Mouse (Mus musculus) limb, embryonic 15.5 days (tissue): Measurements from ENCODE around the gene Gm973. TPM values are rescaled to one million over a fixed set of nuclear protein-coding genes. Genes with fewer than 3 reads are reported as not detected.
A peak's percentile ranks its signal among the peaks of the same experiment; 100 is the strongest.

Source experiments
- ATAC-seq: fragments of 200-750 bp; cut with Nextera tagmentation; 2 replicates; pipeline ENCODE4 v1.8.0; 2017; ENCODE audit warnings: low read depth, moderate TSS enrichment; ENCODE audit not compliant: insufficient number of reproducible peaks, low FRiP score, low TSS enrichment
- H3K27ac ChIP-seq: fragments of 300-500 bp; sonication (generic); 2 replicates; pipeline ENCODE4 v1.5.1; 2015; ENCODE audit warnings: moderate library complexity, mild to moderate bottlenecking, inconsistent platforms
- H3K27me3 ChIP-seq: fragments of 300-500 bp; sonication (generic); 2 replicates; pipeline ENCODE4 v1.6.1; 2015; ENCODE audit warnings: inconsistent platforms
- H3K36me3 ChIP-seq: fragments of 300-500 bp; sonication (generic); 2 replicates; pipeline ENCODE4 v1.6.1; 2015; ENCODE audit warnings: inconsistent platforms
- H3K4me1 ChIP-seq: fragments of 300-500 bp; sonication (generic); 2 replicates; pipeline ENCODE4 v1.6.1; 2015; ENCODE audit warnings: inconsistent platforms
- H3K4me2 ChIP-seq: fragments of 300-500 bp; sonication (generic); 2 replicates; pipeline ENCODE4 v1.6.1; 2015; ENCODE audit warnings: mild to moderate bottlenecking, inconsistent platforms
- H3K4me3 ChIP-seq: fragments of 300-500 bp; sonication (generic); 2 replicates; pipeline ENCODE4 v1.5.1; 2015; ENCODE audit warnings: mild to moderate bottlenecking, inconsistent platforms
- H3K9ac ChIP-seq: fragments of 300-500 bp; sonication (generic); 2 replicates; pipeline ENCODE4 v1.6.1; 2015; ENCODE audit warnings: inconsistent platforms
- H3K9me3 ChIP-seq: fragments of 300-500 bp; sonication (generic); 2 replicates; pipeline ENCODE4 v1.6.1; 2016; ENCODE audit warnings: inconsistent platforms
- WGBS: fragments of 180-500 bp; shearing (Covaris S2); methylation state at CpG from one replicate; pipeline ENCODE4 v1.1.7; 2015; 5-methylcytosine and 5-hydroxymethylcytosine counted together
- polyA plus RNA-seq: library from polyadenylated mRNA; unstranded; fragments of >200 nt; fragmentation: Nextera tagmentation; extraction: Ambion mirVana; gene quantifications from 2 replicates; pipeline ENCODE4 v1.2.1, GENCODE M21; 2015

The Gm973 gene
- polyA plus RNA-seq, 1 experiment from 2014 or later: 2.4 TPM

DNA sequence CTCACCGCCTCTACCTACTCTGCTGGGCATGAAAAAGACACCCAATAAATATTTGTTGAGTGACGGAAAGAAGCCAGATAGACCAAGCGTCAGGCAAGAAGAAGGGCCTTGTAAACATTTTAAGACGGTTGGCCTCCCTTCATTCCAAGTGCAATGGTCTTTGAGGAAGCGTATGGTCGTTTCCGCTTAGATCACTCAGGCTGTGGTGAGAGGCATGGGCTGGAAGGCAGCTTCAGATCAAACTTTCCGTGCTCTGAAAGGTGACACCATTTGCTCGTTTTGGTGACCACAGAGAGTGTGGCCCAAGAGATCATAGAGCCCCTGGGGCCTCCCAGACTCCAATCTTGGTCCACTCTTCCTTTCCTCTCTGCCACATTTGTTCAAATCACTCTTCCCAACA is 79.5 kb downstream of the Gm973 start:
- 55% methylated on average over 9 of the region's 9 CpGs for WGBS

GRCm38 (mm10) chr1:59602531-59603416 is 86.7 kb downstream of the Gm973 start:
- Histone ChIP-seq H3K9ac (no peak overlapping the region), H3K27me3 (no peaks in the 10 kb centered on the region), H3K4me3 (no peak overlapping the region), H3K4me2 (no peak overlapping the region), H3K36me3 (no peaks in the 10 kb centered on the region), H3K27ac (no peak overlapping the region), H3K9me3 (no peaks in the 10 kb centered on the region), H3K4me1 (0 out of 2 replicates have a peak, but pooled peaks cover 6% of the 10 kb centered on the region)
- ATAC-seq: no peak
- 35% methylated on average over 11 of the region's 11 CpGs for WGBS

More for the DNA sequence above, 79.5 kb downstream of the Gm973 start:
- Histone ChIP-seq H3K36me3 (no peaks in the 10 kb centered on the region), H3K27me3 (peaks cover 20% of the 10 kb centered on the region), H3K4me2 (no peak overlapping the region), H3K4me3 (no peak overlapping the region), H3K27ac (no peak overlapping the region), H3K9ac (no peak overlapping the region), H3K4me1 (peaks cover 20% of the 10 kb centered on the region), H3K9me3 (no peaks in the 10 kb centered on the region)
- no peak for ATAC-seq

- no peak overlapping the region for H3K9ac ChIP-seq
- no peak overlapping the region for H3K4me3 ChIP-seq
- no peaks in the 10 kb centered on the region for H3K9me3 ChIP-seq
- H3K36me3 ChIP-seq: no peaks in the 10 kb centered on the region
- no peak overlapping the region for H3K27ac ChIP-seq
- H3K27me3 ChIP-seq: no peaks in the 10 kb centered on the region
- 81% methylated on average over 2 of the region's 2 CpGs for WGBS
- ATAC-seq: no peak
- H3K4me1 ChIP-seq: 0 out of 2 replicates have a peak, but pooled peaks cover 6% of the 10 kb centered on the region
- H3K4me2 ChIP-seq: no peak overlapping the region
These were observed 87.3 kb downstream of the Gm973 start for GRCm38 (mm10) chr1:59603417-59603712.

GRCm38 (mm10) chr1:59603893-59604292 is 87.8 kb downstream of the Gm973 start:
- no peaks in the 10 kb centered on the region for H3K9me3 ChIP-seq
- 0 out of 2 replicates have a peak overlapping the region, but pooled peaks have one; percentile 0 for H3K4me2 ChIP-seq
- WGBS: 30% methylated on average over 11 of the region's 11 CpGs
- no peaks in the 10 kb centered on the region for H3K36me3 ChIP-seq
- no peak for ATAC-seq
- no peak overlapping the region for H3K27ac ChIP-seq
- H3K9ac ChIP-seq: no peak overlapping the region
- no peaks in the 10 kb centered on the region for H3K27me3 ChIP-seq
- 0 out of 2 replicates have a peak, but pooled peaks cover 6% of the 10 kb centered on the region for H3K4me1 ChIP-seq
- H3K4me3 ChIP-seq: no peak overlapping the region

GRCm38 (mm10) chr1:59606479-59606878 is 90.4 kb downstream of the Gm973 start:
- Histone ChIP-seq H3K4me2 (no peak overlapping the region), H3K27me3 (no peaks in the 10 kb centered on the region), H3K9me3 (no peaks in the 10 kb centered on the region), H3K9ac (no peak overlapping the region), H3K4me3 (no peak overlapping the region), H3K36me3 (no peaks in the 10 kb centered on the region), H3K27ac (no peak overlapping the region), H3K4me1 (0 out of 2 replicates have a peak, but pooled peaks cover 6% of the 10 kb centered on the region)
- ATAC-seq: no peak
- 92% methylated on average over 13 of the region's 13 CpGs for WGBS

DNA sequence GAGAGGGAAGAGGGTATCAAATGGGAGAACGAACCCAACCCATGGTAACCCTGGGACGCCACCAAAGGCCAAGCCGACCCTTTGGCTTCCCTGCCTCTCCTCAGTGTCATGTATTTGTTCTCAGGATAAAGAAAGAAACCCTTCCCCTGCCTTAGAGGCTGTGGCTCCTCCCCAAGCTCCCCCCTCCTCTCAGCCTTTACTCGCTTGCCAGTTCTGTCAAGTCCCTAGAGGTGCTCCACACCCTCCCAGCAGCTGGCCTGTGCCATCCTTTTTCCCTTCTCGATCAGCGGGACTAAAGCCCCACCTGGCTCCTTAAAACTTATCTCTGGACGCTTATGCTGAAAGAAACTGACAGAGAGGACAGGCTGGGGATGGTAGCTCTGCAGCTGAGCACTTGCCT is 91.0 kb downstream of the Gm973 start:
- Histone ChIP-seq H3K36me3 (no peaks in the 10 kb centered on the region), H3K9me3 (no peaks in the 10 kb centered on the region), H3K4me3 (no peak overlapping the region), H3K4me1 (0 out of 2 replicates have a peak, but pooled peaks cover 6% of the 10 kb centered on the region), H3K4me2 (no peak overlapping the region), H3K27ac (no peak overlapping the region), H3K9ac (no peak overlapping the region), H3K27me3 (no peaks in the 10 kb centered on the region)
- 59% methylated on average over 7 of the region's 7 CpGs for WGBS
- ATAC-seq: no peak

DNA sequence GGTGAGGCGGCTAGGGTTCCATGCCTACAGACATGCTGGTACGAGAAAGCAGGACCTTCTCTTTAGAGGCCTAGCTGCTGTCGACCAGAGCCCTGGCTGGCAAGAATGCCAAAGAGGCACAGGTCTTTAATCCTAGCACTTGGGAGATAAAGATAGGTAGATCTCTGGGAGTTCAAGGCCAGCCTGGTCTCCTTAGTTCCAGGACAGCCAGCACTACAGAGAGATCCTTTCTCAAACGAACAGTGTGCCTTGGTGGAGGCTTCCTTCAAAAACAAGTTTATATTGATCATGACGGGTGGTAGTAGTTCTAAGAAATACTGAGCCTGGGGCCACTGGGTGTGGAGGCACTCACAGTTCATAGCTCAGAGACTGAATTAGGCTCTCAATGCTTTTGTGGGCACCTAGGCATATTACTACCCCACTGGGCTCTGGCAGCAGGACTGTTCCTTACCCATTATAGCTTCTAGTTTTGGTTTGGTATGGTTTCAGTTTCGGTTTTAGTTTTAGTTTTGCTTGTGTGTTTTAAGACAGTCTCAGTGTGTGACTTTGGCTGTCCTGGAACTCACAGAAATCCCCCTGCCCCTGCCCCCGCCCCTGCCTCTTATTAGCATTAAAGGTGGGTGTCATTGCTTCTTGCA is 92.2 kb downstream of the Gm973 start:
- Histone ChIP-seq H3K9me3 (no peaks in the 10 kb centered on the region), H3K4me2 (no peak overlapping the region), H3K4me1 (0 out of 2 replicates have a peak, but pooled peaks cover 4% of the 10 kb centered on the region), H3K27me3 (no peaks in the 10 kb centered on the region), H3K36me3 (no peaks in the 10 kb centered on the region), H3K27ac (no peak overlapping the region), H3K9ac (no peak overlapping the region), H3K4me3 (no peak overlapping the region)
- WGBS: 79% methylated on average over 7 of the region's 7 CpGs
- ATAC-seq: no peak

DNA sequence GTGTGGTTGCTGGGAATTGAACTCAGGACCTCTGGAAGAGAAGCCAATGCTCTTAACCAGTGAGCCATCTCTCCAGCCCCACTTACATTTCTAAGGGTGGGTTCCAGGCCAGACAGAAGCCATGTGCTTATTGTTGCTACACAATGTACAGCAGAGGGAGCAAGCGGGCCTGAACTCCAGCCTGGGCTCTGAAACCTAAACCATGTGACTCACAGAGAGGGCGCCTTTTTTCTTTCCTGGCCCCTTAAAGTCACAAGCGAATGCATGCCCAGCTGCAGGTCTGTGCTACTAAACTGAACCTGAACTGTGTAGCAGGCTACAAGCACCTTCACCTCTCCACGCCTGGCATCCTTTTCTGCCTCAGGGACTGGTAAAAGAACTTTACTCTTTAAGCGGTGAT is 92.9 kb downstream of the Gm973 start:
- H3K27ac ChIP-seq: no peak overlapping the region
- no peak overlapping the region for H3K4me3 ChIP-seq
- ATAC-seq: no peak
- no peaks in the 10 kb centered on the region for H3K27me3 ChIP-seq
- no peak overlapping the region for H3K9ac ChIP-seq
- no peak overlapping the region for H3K4me2 ChIP-seq
- no peaks in the 10 kb centered on the region for H3K36me3 ChIP-seq
- H3K4me1 ChIP-seq: 0 out of 2 replicates have a peak, but pooled peaks cover 2% of the 10 kb centered on the region
- H3K9me3 ChIP-seq: no peaks in the 10 kb centered on the region
- 59% methylated on average over 5 of the region's 5 CpGs for WGBS

DNA sequence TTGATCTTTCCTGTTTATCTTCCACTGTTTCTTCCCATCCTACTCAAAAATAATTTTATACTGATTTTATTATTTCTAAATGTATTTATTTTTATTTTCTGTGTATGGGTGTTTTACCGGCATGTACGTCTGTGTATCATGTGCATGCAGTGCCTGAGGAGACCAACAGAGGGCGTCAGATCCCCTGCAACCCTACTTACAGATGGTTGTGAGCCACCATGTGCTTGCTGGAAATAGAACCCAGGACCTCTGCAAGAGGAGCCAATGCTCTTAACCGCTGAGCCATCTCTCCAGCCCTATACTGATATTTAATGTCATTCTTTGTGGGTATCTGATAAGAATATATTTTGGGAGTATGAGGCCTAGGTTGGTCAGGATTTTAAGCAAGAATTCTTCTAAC is 93.4 kb downstream of the Gm973 start:
- H3K27me3 ChIP-seq: no peaks in the 10 kb centered on the region
- no peak overlapping the region for H3K4me2 ChIP-seq
- no peak overlapping the region for H3K9ac ChIP-seq
- no peaks in the 10 kb centered on the region for H3K4me1 ChIP-seq
- no peak overlapping the region for H3K27ac ChIP-seq
- WGBS: 80% methylated on average over 4 of the region's 4 CpGs
- no peak overlapping the region for H3K4me3 ChIP-seq
- ATAC-seq: no peak
- H3K36me3 ChIP-seq: no peaks in the 10 kb centered on the region
- H3K9me3 ChIP-seq: no peaks in the 10 kb centered on the region

GRCm38 (mm10) chr1:59609896-59610295 is 93.8 kb downstream of the Gm973 start:
- H3K4me1 ChIP-seq: no peaks in the 10 kb centered on the region
- H3K4me3 ChIP-seq: no peak overlapping the region
- no peaks in the 10 kb centered on the region for H3K9me3 ChIP-seq
- H3K9ac ChIP-seq: no peak overlapping the region
- no peaks in the 10 kb centered on the region for H3K36me3 ChIP-seq
- no peak overlapping the region for H3K27ac ChIP-seq
- no peak for ATAC-seq
- WGBS: 58% methylated on average over 10 of the region's 10 CpGs
- no peaks in the 10 kb centered on the region for H3K27me3 ChIP-seq
- no peak overlapping the region for H3K4me2 ChIP-seq

GRCm38 (mm10) chr1:59610929-59611328 is 94.9 kb downstream of the Gm973 start:
- H3K27ac ChIP-seq: no peak overlapping the region
- no peaks in the 10 kb centered on the region for H3K36me3 ChIP-seq
- no peak overlapping the region for H3K4me3 ChIP-seq
- no peaks in the 10 kb centered on the region for H3K27me3 ChIP-seq
- no peak overlapping the region for H3K9ac ChIP-seq
- no peaks in the 10 kb centered on the region for H3K9me3 ChIP-seq
- H3K4me1 ChIP-seq: no peaks in the 10 kb centered on the region
- WGBS: 91% methylated on average over 3 of the region's 3 CpGs
- ATAC-seq: no peak
- no peak overlapping the region for H3K4me2 ChIP-seq

GRCm38 (mm10) chr1:59613795-59614194 is 97.7 kb downstream of the Gm973 start:
- no peaks in the 10 kb centered on the region for H3K4me1 ChIP-seq
- no peak for ATAC-seq
- H3K27ac ChIP-seq: no peak overlapping the region
- H3K9me3 ChIP-seq: no peaks in the 10 kb centered on the region
- H3K36me3 ChIP-seq: no peaks in the 10 kb centered on the region
- no peak overlapping the region for H3K4me2 ChIP-seq
- no peak overlapping the region for H3K4me3 ChIP-seq
- H3K9ac ChIP-seq: no peak overlapping the region
- H3K27me3 ChIP-seq: no peaks in the 10 kb centered on the region
- 43% methylated on average over 6 of the region's 6 CpGs for WGBS
